Mouse (Mus musculus): ENCODE measurements around the gene Thbs1. TPM values are rescaled to one million over a fixed set of nuclear protein-coding genes. Genes with fewer than 3 reads are reported as not detected.

Thbs1 gene
- polyA plus RNA-seq, 1 experiment, result 2,892 TPM

DNA sequence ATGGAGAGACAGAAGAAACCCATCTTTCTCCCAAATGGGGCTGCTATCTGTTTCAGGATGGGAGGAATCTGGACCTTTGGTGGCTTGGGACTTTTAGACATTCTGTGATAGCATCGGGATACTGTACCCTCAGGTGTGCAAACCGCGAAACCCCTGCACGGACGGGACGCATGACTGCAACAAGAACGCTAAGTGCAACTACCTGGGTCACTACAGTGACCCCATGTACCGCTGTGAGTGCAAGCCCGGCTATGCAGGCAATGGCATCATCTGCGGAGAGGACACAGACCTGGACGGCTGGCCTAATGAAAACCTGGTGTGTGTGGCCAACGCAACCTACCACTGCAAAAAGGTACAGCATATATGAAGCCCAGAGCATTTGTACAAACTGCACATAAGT lies 8.0 kb downstream of the Thbs1 start:
- no peaks in the 10 kb centered on the region for H3K4me1 ChIP-seq (ENCODE audit: control insufficient read depth, insufficient read depth, low read length)
- no peak overlapping the region for H3K4me3 ChIP-seq (ENCODE audit: insufficient read depth, low read length)
- TF ChIP-seq POLR2A (IDR thresholded peaks at IDR 0.05; ENCODE audit: low read depth, low read length) (peak; percentile 68), CTCF (IDR thresholded peaks at IDR 0.05; ENCODE audit: borderline replicate concordance, insufficient read depth, low read length) (no peak)
- H3K27ac ChIP-seq (ENCODE audit: insufficient read depth, low read length), result no peak overlapping the region

GRCm38 (mm10) chr2:118120095-118120494 lies 8.4 kb downstream of the Thbs1 start:
- H3K27ac ChIP-seq (ENCODE audit: insufficient read depth, low read length), result no peak overlapping the region
- TF ChIP-seq POLR2A (IDR thresholded peaks at IDR 0.05; ENCODE audit: low read depth, low read length) (peak; percentile 60), CTCF (IDR thresholded peaks at IDR 0.05; ENCODE audit: borderline replicate concordance, insufficient read depth, low read length) (no peak)
- H3K4me3 ChIP-seq (ENCODE audit: insufficient read depth, low read length), result no peak overlapping the region
- H3K4me1 ChIP-seq (ENCODE audit: control insufficient read depth, insufficient read depth, low read length), result no peaks in the 10 kb centered on the region

GRCm38 (mm10) chr2:118120751-118121150 lies 9.1 kb downstream of the Thbs1 start:
- TF ChIP-seq POLR2A (IDR thresholded peaks at IDR 0.05; ENCODE audit: low read depth, low read length) (peak; percentile 89), CTCF (IDR thresholded peaks at IDR 0.05; ENCODE audit: borderline replicate concordance, insufficient read depth, low read length) (no peak)
- H3K27ac ChIP-seq (ENCODE audit: insufficient read depth, low read length), result no peak overlapping the region
- H3K4me1 ChIP-seq (ENCODE audit: control insufficient read depth, insufficient read depth, low read length), result no peaks in the 10 kb centered on the region
- no peak overlapping the region for H3K4me3 ChIP-seq (ENCODE audit: insufficient read depth, low read length)

DNA sequence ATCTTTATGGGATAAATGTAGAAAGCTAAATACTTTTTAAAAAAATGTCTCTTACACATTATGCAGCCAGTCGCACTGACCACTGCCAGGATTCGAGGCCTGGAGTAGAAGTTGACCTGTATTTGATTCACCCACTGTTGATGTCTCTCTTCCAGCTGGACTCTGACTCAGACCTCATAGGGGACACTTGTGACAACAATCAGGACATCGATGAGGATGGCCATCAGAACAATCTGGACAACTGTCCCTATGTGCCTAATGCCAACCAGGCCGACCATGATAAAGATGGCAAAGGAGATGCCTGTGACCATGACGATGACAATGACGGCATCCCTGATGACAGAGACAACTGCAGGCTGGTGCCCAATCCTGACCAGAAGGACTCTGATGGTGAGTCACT lies 10.6 kb downstream of the Thbs1 start:
- Histone ChIP-seq H3K4me1 (ENCODE audit: control insufficient read depth, insufficient read depth, low read length) (no peaks in the 10 kb centered on the region), H3K4me3 (ENCODE audit: insufficient read depth, low read length) (no peak overlapping the region), H3K27ac (ENCODE audit: insufficient read depth, low read length) (no peak overlapping the region)
- no peak for TF ChIP-seq CTCF (IDR thresholded peaks at IDR 0.05; ENCODE audit: borderline replicate concordance, insufficient read depth, low read length)
- TF ChIP-seq POLR2A (IDR thresholded peaks at IDR 0.05; ENCODE audit: low read depth, low read length), result peak; percentile 80

DNA sequence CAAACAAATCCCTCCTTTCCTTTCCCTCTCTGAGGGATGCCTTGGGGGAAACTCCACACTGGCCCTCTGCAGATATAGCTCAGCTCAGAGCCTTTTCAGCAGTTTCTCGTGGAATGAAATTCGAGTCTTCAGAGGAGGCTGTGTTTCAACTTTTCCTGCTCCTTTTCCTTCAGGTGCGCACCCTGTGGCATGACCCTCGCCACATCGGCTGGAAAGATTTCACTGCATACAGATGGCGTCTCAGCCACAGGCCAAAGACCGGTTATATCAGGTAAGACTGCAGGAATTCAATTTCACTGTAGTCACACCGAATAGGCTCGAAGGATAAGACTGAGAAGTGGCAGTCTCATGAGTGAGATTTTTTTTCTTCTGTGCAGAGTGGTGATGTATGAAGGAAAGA lies 12.1 kb downstream of the Thbs1 start:
- H3K27ac ChIP-seq (ENCODE audit: insufficient read depth, low read length), result no peak overlapping the region
- no peak overlapping the region for H3K4me3 ChIP-seq (ENCODE audit: insufficient read depth, low read length)
- TF ChIP-seq CTCF (IDR thresholded peaks at IDR 0.05; ENCODE audit: borderline replicate concordance, insufficient read depth, low read length) (no peak), POLR2A (IDR thresholded peaks at IDR 0.05; ENCODE audit: low read depth, low read length) (peak; percentile 59; the same call in 1 of the 2 replicates)
- no peaks in the 10 kb centered on the region for H3K4me1 ChIP-seq (ENCODE audit: control insufficient read depth, insufficient read depth, low read length)

DNA sequence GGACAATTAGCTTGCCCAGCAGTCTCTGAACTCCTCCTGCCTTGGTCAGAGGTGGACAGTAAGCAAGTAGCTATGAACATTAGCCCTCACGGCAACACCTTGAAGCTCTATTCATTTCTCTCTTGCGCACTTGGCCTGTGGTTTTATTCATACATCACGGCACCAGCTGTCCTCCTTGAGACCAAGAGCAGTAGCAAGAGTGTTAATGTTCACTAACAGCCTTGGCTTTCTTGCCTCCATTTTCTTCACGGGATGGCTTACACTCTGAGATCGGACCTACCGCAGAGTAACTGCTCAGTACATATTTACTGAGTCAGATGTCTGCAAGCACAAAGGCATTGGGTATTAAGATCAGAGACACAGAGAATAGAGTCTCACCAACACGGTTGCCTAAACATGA lies 12.8 kb downstream of the Thbs1 start:
- H3K4me1 ChIP-seq (ENCODE audit: control insufficient read depth, insufficient read depth, low read length), result no peaks in the 10 kb centered on the region
- H3K4me3 ChIP-seq (ENCODE audit: insufficient read depth, low read length), result no peak overlapping the region
- H3K27ac ChIP-seq (ENCODE audit: insufficient read depth, low read length), result no peak overlapping the region
- TF ChIP-seq CTCF (IDR thresholded peaks at IDR 0.05; ENCODE audit: borderline replicate concordance, insufficient read depth, low read length) (no peak), POLR2A (IDR thresholded peaks at IDR 0.05; ENCODE audit: low read depth, low read length) (peak; percentile 63)

- TF ChIP-seq CTCF (IDR thresholded peaks at IDR 0.05; ENCODE audit: borderline replicate concordance, insufficient read depth, low read length), result no peak
- TF ChIP-seq POLR2A (IDR thresholded peaks at IDR 0.05; ENCODE audit: low read depth, low read length), result peak; percentile 49
- H3K4me1 ChIP-seq (ENCODE audit: control insufficient read depth, insufficient read depth, low read length), result no peaks in the 10 kb centered on the region
- peak overlapping the region; percentile 8; the same call in 1 of the 2 replicates for H3K27ac ChIP-seq (ENCODE audit: insufficient read depth, low read length)
- H3K4me3 ChIP-seq (ENCODE audit: insufficient read depth, low read length), result no peak overlapping the region
Observed at GRCm38 (mm10) chr2:118125211-118125939, 13.7 kb downstream of the Thbs1 start.

DNA sequence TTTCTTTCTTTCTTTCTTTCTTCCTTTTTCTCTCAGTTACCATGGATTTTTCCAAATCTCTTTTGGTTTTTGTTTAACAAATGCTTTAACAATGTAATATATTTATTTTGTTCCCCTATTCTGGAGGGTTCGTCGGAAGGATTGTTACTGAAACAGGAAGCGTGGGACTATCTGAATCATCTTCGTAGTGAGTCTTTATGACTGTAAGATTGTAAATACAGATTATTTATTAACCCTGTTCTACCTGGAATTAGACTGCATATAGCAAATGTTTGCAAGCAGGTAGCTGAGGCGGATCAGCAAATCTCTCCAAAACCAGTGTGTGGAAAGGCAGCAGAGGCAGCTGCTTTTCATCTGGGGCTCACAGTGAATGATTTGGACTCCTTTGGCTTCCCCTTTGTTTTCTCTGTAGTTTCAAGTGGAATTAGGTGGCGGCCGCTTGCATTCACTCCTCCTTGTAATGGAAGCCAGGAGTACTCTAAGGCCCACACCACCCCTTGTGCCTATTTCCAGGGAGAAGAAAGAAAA lies 14.3 kb downstream of the Thbs1 start:
- Histone ChIP-seq H3K27ac (ENCODE audit: insufficient read depth, low read length) (no peak overlapping the region), H3K4me3 (ENCODE audit: insufficient read depth, low read length) (no peak overlapping the region), H3K4me1 (ENCODE audit: control insufficient read depth, insufficient read depth, low read length) (no peaks in the 10 kb centered on the region)
- TF ChIP-seq CTCF (IDR thresholded peaks at IDR 0.05; ENCODE audit: borderline replicate concordance, insufficient read depth, low read length) (no peak), POLR2A (IDR thresholded peaks at IDR 0.05; ENCODE audit: low read depth, low read length) (peak; percentile 61)

GRCm38 (mm10) chr2:118127516-118128288 lies 16.0 kb downstream of the Thbs1 start:
- TF ChIP-seq CTCF (IDR thresholded peaks at IDR 0.05; ENCODE audit: borderline replicate concordance, insufficient read depth, low read length) (no peak), POLR2A (IDR thresholded peaks at IDR 0.05; ENCODE audit: low read depth, low read length) (peak; percentile 88; the same call in 1 of the 2 replicates)
- no peak overlapping the region for H3K27ac ChIP-seq (ENCODE audit: insufficient read depth, low read length)

DNA sequence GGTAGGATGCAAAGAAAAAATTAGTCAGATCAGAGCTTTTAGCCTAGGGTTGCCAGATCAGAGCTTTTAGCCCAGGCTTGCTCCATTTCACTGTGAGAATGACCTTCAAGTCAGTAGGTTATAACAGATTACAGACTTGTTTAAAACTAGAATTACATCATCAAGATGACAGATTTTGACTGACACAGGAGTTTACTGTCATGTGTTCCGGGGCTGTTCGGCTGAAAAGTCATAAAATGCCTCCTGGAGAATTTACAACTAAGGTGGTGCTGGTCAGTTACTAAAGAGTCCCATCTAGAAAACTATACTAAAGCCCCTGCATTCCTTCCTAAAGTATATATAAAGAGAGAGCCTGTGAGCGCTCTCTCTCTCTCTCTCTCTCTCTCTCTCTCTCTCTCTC lies 16.6 kb downstream of the Thbs1 start:
- Histone ChIP-seq H3K4me1 (ENCODE audit: control insufficient read depth, insufficient read depth, low read length) (no peaks in the 10 kb centered on the region), H3K27ac (ENCODE audit: insufficient read depth, low read length) (no peak overlapping the region), H3K4me3 (ENCODE audit: insufficient read depth, low read length) (no peak overlapping the region)
- no peak; the same call in 1 of the 2 replicates for TF ChIP-seq POLR2A (IDR thresholded peaks at IDR 0.05; ENCODE audit: low read depth, low read length)
- TF ChIP-seq CTCF (IDR thresholded peaks at IDR 0.05; ENCODE audit: borderline replicate concordance, insufficient read depth, low read length), result no peak

More at GRCm38 (mm10) chr2:118127516-118128288, 16.0 kb downstream of the Thbs1 start:
- Histone ChIP-seq H3K4me3 (ENCODE audit: insufficient read depth, low read length) (no peak overlapping the region), H3K4me1 (ENCODE audit: control insufficient read depth, insufficient read depth, low read length) (no peaks in the 10 kb centered on the region)
